Mouse (Mus musculus) ES-Bruce4 (cell line): ENCODE results near the gene Narf.

Experiments
- CTCF ChIP-seq: IDR thresholded peaks from one replicate; pipeline ENCODE4 v1.8.1; 2011; ENCODE audit warnings: low read depth, low read length
- EP300 ChIP-seq: IDR thresholded peaks from 2 replicates; pipeline ENCODE4 v1.6.1; 2011; ENCODE audit warnings: low read depth, low read length; ENCODE audit not compliant: insufficient read depth
- POLR2A ChIP-seq: IDR thresholded peaks from one replicate; pipeline ENCODE4 v1.8.1; 2011; ENCODE audit warnings: low read length; ENCODE audit not compliant: insufficient read depth

GRCm38 (mm10) chr11:121216831-121217230 is 20.2 kb upstream of the Narf start:
- TF ChIP-seq POLR2A (no peak), CTCF (no peak), EP300 (no peak)
